Mouse (Mus musculus) heart, embryonic 15.5 days (tissue): Measurements from ENCODE around the gene Eif5a2. TPM values are rescaled to one million over a fixed set of nuclear protein-coding genes. Genes with fewer than 3 reads are reported as not detected.

Source experiments
- ATAC-seq: fragments of 200-750 bp; cut with Nextera tagmentation; replicated peaks from 2 replicates; pipeline ENCODE4 v1.8.0; 2017; ENCODE audit warnings: low read depth, moderate TSS enrichment; ENCODE audit not compliant: insufficient number of reproducible peaks, insufficient read depth, low FRiP score
- H3K27ac ChIP-seq: fragments of 300-500 bp; sonication (generic); 2 replicates; pipeline ENCODE4 v1.5.1; 2015; ENCODE audit warnings: mild to moderate bottlenecking, inconsistent platforms
- H3K27me3 ChIP-seq: fragments of 300-500 bp; sonication (generic); 2 replicates; pipeline ENCODE4 v1.6.1; 2015; ENCODE audit warnings: inconsistent platforms
- H3K36me3 ChIP-seq: fragments of 300-500 bp; sonication (generic); 2 replicates; pipeline ENCODE4 v1.6.1; 2015; ENCODE audit warnings: mild to moderate bottlenecking, inconsistent platforms
- H3K4me1 ChIP-seq: fragments of 300-500 bp; sonication (generic); replicated peaks from 2 replicates; pipeline ENCODE4 v1.6.1; 2015; ENCODE audit warnings: inconsistent platforms
- H3K4me2 ChIP-seq: fragments of 300-500 bp; sonication (generic); 2 replicates; pipeline ENCODE4 v1.6.1; 2015; ENCODE audit warnings: inconsistent platforms, mild to moderate bottlenecking, moderate library complexity
- H3K4me3 ChIP-seq: fragments of 300-500 bp; sonication (generic); 2 replicates; pipeline ENCODE4 v1.5.1; 2015; ENCODE audit warnings: mild to moderate bottlenecking, inconsistent platforms
- H3K9ac ChIP-seq: fragments of 300-500 bp; sonication (generic); 2 replicates; pipeline ENCODE4 v1.6.1; 2015; ENCODE audit warnings: mild to moderate bottlenecking, inconsistent platforms
- H3K9me3 ChIP-seq: fragments of 300-500 bp; sonication (generic); replicated peaks from 2 replicates; pipeline ENCODE4 v1.6.1; 2016; ENCODE audit warnings: inconsistent platforms
- WGBS: fragments of 180-500 bp; shearing (Covaris S2); methylation state at CpG from one replicate; pipeline ENCODE4 v1.1.7; 2015; ENCODE audit warnings: mixed read lengths; 5-methylcytosine and 5-hydroxymethylcytosine counted together
- polyA plus RNA-seq: library from polyadenylated mRNA; unstranded; fragments of >200 nt; fragmentation: Nextera tagmentation; extraction: Ambion mirVana; gene quantifications from 2 replicates; pipeline ENCODE4 v1.2.1, GENCODE M21; 2015

The Eif5a2 gene
- 7.6 and 7.7 TPM in 2 replicates for polyA plus RNA-seq

DNA sequence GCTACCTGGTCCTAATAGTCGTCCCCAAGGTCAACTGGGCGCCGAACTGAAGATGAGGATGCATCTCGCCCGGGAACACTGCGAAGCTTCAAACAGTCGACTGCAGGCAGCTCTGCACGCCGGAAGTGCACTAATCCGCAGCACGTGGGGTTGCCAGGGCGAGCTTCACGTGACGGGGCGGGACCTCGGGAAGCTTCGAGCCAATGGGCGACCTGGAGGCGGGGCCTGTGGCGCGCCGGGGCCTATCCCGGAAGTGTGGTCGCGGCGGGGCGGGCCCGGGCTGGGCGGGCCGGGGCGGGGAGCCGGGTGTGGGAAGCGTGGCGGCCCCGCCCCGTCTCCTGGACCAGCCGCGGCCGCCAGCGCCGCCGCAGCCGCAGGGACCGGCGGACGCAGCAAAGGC is at the start of gene Eif5a2:
Gene Eif5a2 (plus strand): TSS at position 283 of the 400 bp plus-strand sequence.
- ATAC-seq, result peak; percentile 98
- Histone ChIP-seq H3K4me3 (peak within 1 kb of the TSS; percentile 68), H3K4me1 (peaks cover 14% of the 10 kb centered on the region; the same call in 1 of the 2 replicates), H3K9me3 (no peaks in the 10 kb centered on the region), H3K4me2 (peak within 1 kb of the TSS; percentile 98), H3K9ac (peak within 1 kb of the TSS; percentile 70), H3K36me3 (no peaks in the 10 kb centered on the region), H3K27me3 (no peaks in the 10 kb centered on the region), H3K27ac (no peak within 1 kb of the TSS)
- 1% methylated on average over 46 of the region's 46 CpGs for WGBS

DNA sequence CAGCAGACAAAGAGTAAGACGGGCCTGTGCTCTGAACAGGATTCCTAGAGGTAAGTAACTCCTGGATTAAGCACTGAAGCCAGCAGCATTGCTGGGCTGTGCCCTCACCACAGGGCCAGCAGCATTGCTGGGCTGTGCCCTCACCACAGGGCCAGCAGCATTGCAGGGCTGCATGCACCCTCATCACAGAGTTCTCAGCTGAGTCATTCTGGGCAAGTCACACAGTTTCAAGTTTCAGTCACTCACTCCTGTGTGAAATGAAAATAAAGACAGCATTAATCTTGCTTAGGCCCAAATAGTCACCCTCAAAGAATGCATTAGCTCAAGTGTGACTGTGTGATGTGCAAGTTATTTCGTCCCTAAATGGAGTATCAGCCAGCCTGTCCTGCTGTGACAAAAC is 46.4 kb upstream of the Eif5a2 start:
- no peak for ATAC-seq
- no peak overlapping the region for H3K4me3 ChIP-seq
- 64% methylated on average over 2 of the region's 2 CpGs for WGBS

DNA sequence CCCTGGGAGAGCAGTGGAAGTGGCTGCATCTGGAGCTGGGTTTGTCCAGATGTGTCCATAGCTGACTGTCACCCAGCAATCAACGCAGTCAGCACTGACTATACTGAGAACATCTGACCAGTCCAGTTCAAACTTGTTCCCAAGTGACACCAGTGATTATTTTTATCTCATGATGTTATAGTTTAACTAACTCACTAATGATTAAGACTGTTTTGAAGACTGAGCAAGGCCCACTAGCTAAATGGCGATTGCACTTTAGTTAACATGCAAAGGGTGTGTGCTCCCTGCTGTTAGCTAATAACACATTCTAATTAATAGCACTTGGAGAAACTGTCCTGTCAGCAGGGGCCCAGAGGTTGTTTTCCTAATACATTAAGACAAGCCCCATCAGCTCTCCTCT is 44.1 kb upstream of the Eif5a2 start:
- no peak overlapping the region for H3K9ac ChIP-seq
- H3K4me2 ChIP-seq, result no peak overlapping the region
- H3K9me3 ChIP-seq, result no peaks in the 10 kb centered on the region
- H3K36me3 ChIP-seq, result no peaks in the 10 kb centered on the region
- no peak overlapping the region for H3K4me3 ChIP-seq
- 53% methylated on average over 2 of the region's 2 CpGs for WGBS
- no peaks in the 10 kb centered on the region; the same call in 1 of the 2 replicates for H3K4me1 ChIP-seq
- H3K27ac ChIP-seq, result no peak overlapping the region
- no peak for ATAC-seq
- no peaks in the 10 kb centered on the region for H3K27me3 ChIP-seq

More for the DNA sequence above, 46.4 kb upstream of the Eif5a2 start:
- Histone ChIP-seq H3K27ac (no peak overlapping the region), H3K4me2 (no peak overlapping the region), H3K9ac (no peak overlapping the region), H3K36me3 (no peaks in the 10 kb centered on the region), H3K27me3 (no peaks in the 10 kb centered on the region), H3K4me1 (no peaks in the 10 kb centered on the region; the same call in 1 of the 2 replicates), H3K9me3 (no peaks in the 10 kb centered on the region)

DNA sequence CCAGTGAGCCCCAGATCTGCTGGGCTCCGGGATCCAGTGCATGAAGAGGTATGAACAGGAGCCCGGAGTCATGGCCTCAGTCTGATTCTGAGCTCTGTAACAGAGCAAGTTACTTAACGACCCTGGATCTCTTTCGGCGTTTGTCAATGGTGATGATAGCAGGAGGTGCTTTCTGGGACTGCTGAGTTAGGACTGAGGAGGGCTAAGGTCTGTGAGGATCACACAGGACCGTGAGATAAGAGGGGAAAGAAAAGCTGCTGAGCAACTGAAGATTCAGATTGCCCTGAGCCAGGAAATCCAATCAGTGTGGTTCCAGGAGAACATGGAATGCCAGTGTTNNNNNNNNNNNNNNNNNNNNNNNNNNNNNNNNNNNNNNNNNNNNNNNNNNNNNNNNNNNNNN is 40.7 kb upstream of the Eif5a2 start:
- Histone ChIP-seq H3K4me2 (no peak overlapping the region), H3K36me3 (no peaks in the 10 kb centered on the region), H3K4me3 (no peak overlapping the region), H3K27ac (no peak overlapping the region), H3K4me1 (peaks cover 3% of the 10 kb centered on the region; the same call in 1 of the 2 replicates), H3K9ac (no peak overlapping the region), H3K9me3 (no peaks in the 10 kb centered on the region), H3K27me3 (no peaks in the 10 kb centered on the region)
- 24% methylated on average over 6 of the region's 6 CpGs for WGBS
- no peak for ATAC-seq

DNA sequence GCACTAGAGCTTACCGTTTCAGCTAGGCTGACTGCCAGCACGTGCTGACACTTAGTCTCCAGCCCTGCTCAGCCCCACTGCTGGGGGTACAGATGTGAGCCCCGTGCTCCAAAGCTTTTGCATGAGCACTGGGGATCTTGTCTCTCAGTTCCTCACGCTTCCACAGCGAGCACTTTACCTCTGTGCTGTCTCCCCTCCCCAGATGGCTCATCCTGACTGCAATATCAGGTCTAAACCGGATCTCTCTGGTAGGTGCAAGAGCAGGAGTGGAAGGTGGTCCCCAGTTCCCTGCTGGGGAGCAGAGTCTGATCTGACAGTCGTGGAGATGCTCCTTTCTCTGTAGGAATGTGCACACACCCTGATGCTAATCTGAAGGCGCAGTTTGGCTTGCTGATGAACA is 37.8 kb upstream of the Eif5a2 start:
- 0 out of 2 replicates have a peak overlapping the region, but pooled peaks have one; percentile 9 for H3K4me2 ChIP-seq

DNA sequence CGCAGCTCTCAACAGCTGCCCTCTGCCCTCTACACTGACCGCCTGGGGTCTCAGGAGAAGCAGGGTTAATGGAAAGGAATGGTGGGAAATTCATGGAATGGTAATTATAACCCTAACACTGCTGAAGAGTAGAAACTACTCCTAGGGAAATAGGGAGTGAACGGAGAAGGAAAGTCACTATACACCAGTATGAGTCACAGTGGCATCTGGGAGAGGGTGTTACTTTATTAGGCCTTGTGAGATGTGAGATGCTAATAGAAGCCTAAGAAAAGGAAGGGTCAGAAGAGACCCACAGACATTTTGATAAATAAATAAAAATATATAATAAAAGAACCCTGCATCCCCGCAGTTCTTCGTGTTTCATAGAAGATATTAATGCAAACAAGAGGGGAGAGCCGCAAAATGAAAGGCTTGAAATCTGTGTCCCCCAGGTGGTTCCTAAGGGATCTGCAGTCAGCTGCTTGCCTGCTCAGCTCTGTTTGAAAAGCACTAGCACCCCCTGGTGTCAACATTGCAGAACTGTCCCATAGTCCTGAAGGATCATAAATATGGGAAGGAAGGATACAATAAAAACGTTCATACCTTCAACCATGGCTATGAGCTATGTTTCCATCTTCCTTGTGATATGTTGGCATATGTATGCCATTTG is 35.1 kb upstream of the Eif5a2 start:
- ATAC-seq, result no peak
- Histone ChIP-seq H3K36me3 (no peaks in the 10 kb centered on the region), H3K9ac (no peak overlapping the region), H3K27me3 (no peaks in the 10 kb centered on the region), H3K4me3 (no peak overlapping the region), H3K4me2 (no peak overlapping the region), H3K27ac (no peak overlapping the region), H3K4me1 (peaks cover 3% of the 10 kb centered on the region; the same call in 1 of the 2 replicates), H3K9me3 (no peaks in the 10 kb centered on the region)
- WGBS, result 38% methylated on average over 7 of the region's 7 CpGs

More for the DNA sequence above, 37.8 kb upstream of the Eif5a2 start:
- Histone ChIP-seq H3K36me3 (no peaks in the 10 kb centered on the region), H3K9me3 (no peaks in the 10 kb centered on the region), H3K27ac (no peak overlapping the region), H3K27me3 (no peaks in the 10 kb centered on the region), H3K4me3 (no peak overlapping the region), H3K9ac (no peak overlapping the region), H3K4me1 (peaks cover 3% of the 10 kb centered on the region; the same call in 1 of the 2 replicates)
- WGBS, result 28% methylated on average over 8 of the region's 8 CpGs
- ATAC-seq, result no peak

DNA sequence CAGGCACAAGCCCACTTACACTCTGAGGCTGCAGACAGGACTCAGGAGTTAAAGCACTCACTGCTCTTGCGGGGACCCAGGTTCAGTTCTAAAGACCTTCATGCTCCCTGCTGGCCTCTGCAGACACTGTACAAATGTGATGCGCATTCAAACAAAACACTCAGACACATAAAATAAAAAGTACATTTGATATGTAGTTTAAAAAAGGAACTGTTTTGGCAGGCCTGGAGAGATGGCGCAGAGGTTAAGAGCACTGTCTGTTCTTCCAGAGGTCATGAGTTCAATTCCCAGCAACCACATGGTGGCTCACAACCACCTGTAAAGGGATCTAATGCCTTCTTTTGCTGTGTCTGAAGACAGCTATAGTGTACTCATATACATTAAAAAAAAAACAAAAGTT is 32.9 kb upstream of the Eif5a2 start:
- Histone ChIP-seq H3K9ac (no peak overlapping the region), H3K4me1 (peaks cover 1% of the 10 kb centered on the region; the same call in 1 of the 2 replicates), H3K36me3 (no peaks in the 10 kb centered on the region), H3K4me3 (no peak overlapping the region), H3K27ac (no peak overlapping the region), H3K27me3 (no peaks in the 10 kb centered on the region), H3K9me3 (no peaks in the 10 kb centered on the region), H3K4me2 (no peak overlapping the region)
- ATAC-seq, result no peak
- 84% methylated on average over 3 of the region's 3 CpGs for WGBS

DNA sequence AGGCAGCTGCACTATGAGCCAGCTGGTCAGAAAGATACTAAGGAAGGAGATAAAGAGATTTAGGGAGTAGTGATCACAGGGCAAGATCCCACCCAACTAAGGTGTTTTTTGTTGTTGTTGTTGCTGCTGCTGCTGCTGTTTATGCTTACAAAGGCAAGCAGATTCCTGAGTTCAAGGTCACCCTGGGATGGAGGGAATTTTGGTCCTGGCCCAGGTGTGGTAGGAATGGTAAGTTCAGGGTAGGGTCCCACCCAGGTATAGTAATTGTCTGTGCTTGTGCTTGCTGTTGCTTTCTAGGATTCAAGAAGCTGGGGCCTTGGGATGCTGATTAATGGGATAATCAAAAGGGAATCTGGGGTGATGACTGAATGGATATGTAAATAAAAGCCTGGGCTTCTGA is 32.1 kb upstream of the Eif5a2 start:
- H3K4me1 ChIP-seq, result no peaks in the 10 kb centered on the region
- H3K36me3 ChIP-seq, result no peaks in the 10 kb centered on the region
- no peak for ATAC-seq
- no peaks in the 10 kb centered on the region for H3K9me3 ChIP-seq
- H3K4me2 ChIP-seq, result no peak overlapping the region
- no peaks in the 10 kb centered on the region for H3K27me3 ChIP-seq
- no peak overlapping the region for H3K27ac ChIP-seq
- H3K4me3 ChIP-seq, result no peak overlapping the region
- no peak overlapping the region for H3K9ac ChIP-seq

DNA sequence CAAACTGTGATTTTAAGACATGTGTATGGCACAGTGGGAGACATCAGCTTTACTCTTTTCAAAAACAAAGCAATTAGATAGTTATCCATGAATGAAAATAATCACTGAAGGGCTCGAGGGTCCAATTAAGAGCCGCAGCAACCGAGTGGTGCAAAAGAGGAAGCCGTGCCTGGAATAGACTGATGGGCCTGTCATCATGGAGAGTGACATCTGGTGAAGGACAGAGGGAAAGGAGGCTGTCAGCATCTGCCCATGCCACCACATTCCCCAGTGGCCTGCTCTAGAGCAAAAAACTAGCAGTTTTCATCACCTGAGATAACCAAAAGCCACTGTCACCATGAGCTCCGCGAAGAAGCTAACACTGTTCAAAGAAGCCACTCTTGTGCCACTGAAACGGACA is 25.6 kb upstream of the Eif5a2 start:
- Histone ChIP-seq H3K4me2 (no peak overlapping the region), H3K9me3 (no peaks in the 10 kb centered on the region), H3K27ac (no peak overlapping the region), H3K27me3 (no peaks in the 10 kb centered on the region), H3K4me1 (no peaks in the 10 kb centered on the region), H3K36me3 (no peaks in the 10 kb centered on the region), H3K9ac (no peak overlapping the region), H3K4me3 (no peak overlapping the region)
- 34% methylated on average over 7 of the region's 7 CpGs for WGBS
- no peak for ATAC-seq

DNA sequence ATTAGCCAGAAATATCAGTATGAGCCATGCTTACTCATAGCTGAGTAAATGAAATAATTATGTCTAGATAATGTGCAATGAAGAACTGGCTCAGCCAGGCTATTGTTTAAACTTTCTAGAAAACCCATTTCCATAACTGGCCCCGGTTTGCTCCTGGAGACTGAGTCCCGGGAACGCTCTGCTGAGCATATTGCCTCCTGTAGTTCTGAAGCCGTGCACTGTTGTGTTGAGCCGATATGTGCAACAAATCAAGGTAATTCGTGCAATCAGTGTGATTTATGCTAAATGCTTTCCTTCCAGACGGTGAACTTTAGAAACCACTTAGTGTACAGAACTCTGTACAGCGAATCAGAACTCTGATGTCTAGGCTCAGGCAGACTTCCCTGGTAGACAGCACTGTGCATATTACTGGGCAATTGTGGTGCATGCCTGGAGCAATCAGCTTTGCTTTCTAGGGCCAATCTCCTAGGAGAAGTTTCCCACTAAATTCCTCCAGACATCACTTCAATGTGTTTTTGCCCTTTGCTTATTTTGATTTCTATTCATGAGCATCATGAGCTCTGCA is 19.8 kb upstream of the Eif5a2 start:
- Histone ChIP-seq H3K4me1 (no peaks in the 10 kb centered on the region), H3K36me3 (no peaks in the 10 kb centered on the region), H3K9ac (no peak overlapping the region), H3K27me3 (no peaks in the 10 kb centered on the region), H3K4me3 (no peak overlapping the region), H3K4me2 (no peak overlapping the region), H3K27ac (no peak overlapping the region), H3K9me3 (no peaks in the 10 kb centered on the region)
- ATAC-seq, result no peak
- 84% methylated on average over 8 of the region's 8 CpGs for WGBS

DNA sequence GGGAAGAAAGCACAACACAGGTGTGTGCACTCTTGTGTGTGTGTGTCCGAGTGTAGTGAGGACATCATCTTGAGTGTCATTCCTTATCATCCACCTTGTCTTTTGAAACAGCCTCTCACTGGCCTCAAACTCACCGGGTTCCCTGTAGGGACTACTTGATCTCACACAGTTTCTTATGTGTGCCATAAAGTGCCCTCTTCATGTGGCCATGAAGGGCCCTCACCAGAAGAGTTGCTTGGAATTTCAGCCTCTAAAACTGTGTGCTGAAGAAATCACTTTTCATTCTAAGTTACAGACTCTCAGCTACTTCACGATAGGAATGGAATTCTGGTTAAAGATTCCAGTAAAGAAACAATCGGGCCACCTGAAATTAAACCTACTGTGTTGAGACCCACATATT is 14.1 kb upstream of the Eif5a2 start:
- Histone ChIP-seq H3K9me3 (no peaks in the 10 kb centered on the region), H3K27ac (no peak overlapping the region), H3K4me1 (no peaks in the 10 kb centered on the region), H3K36me3 (no peaks in the 10 kb centered on the region), H3K4me3 (no peak overlapping the region), H3K9ac (no peak overlapping the region), H3K27me3 (no peaks in the 10 kb centered on the region), H3K4me2 (no peak overlapping the region)
- 70% methylated on average over 4 of the region's 4 CpGs for WGBS
- no peak for ATAC-seq

DNA sequence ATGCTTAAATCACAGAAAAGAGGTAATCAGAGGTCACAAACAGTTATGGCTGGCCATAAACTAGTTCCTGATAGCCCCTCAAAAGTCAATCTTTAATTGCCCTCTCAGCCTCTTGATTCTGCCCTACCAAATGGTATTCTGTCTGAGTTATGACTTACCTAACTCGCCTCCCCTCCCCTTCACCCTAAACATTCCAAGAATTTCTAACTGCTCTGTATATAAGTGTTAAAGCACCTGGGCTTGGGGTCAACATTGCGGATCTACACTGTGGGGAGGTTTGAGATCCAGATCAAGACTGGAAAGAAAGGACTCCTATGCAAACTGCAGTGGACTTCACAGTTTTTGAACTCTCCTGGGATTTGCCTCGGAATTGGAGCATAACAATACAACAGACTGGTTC is 12.9 kb upstream of the Eif5a2 start:
- no peak overlapping the region for H3K4me3 ChIP-seq
- ATAC-seq, result no peak
- H3K27ac ChIP-seq, result no peak overlapping the region
- H3K36me3 ChIP-seq, result no peaks in the 10 kb centered on the region
- H3K27me3 ChIP-seq, result no peaks in the 10 kb centered on the region
- 84% methylated on average over 3 of the region's 3 CpGs for WGBS
- no peaks in the 10 kb centered on the region for H3K9me3 ChIP-seq
- H3K9ac ChIP-seq, result no peak overlapping the region
- H3K4me1 ChIP-seq, result no peaks in the 10 kb centered on the region
- no peak overlapping the region for H3K4me2 ChIP-seq
